Mouse (Mus musculus): ENCODE measurements around the gene Ms4a6d. TPM values are rescaled to one million over a fixed set of nuclear protein-coding genes. Genes with fewer than 3 reads are reported as not detected.
A peak's percentile ranks its signal among the peaks of the same experiment; 100 is the strongest.

The Ms4a6d gene
- polyA plus RNA-seq, 1 experiment from 2014 or later = 2.6 TPM

DNA sequence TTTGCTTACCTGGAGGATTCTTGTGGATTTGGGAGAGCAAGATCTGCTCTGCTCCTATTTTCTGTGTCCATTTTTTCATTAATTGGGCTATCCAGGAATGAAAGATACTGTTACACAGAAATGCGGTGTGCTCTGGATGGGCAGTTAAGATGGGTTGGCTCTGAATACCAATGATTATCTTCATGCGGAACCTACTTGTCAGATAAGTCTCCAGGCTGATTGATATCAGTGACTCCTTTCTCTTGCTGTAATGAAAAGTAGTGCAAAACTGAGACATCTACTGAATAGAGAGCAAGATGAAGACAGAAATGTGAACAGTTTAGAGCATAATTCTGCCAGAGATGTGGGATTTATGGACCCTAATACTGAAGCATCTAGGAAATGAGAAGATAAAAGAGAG, 18.9 kb upstream of the Ms4a6d start, which contains the start of gene Ms4a2:
Ms4a2 (minus strand) TSS at position 169 of the 400 bp plus-strand sequence.
- no peak for ATAC-seq (ENCODE audit: low FRiP score, low TSS enrichment)
- no peak within 1 kb of the TSS for H3K4me3 ChIP-seq (ENCODE audit: low read length)

DNA sequence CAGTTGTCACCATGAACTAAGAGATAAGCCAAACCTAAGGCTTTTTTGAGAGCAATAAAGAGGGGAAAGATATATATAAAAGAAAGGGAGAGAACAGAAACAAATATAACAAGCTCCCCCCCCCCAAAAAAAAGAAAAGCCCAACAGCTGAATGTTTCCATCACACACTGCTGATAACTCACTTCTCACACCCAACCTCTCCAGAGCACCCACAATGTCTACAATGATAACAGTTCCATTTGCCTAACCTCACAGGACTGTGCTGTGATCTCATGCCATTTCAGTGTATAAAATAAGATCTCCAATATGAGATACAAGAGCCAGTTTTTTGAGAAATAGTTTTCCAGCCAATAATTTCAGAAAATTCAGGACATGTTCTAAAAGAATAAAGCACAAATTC, 13.3 kb upstream of the Ms4a6d start:
- H3K4me2 ChIP-seq (replicated peaks; ENCODE audit: low read depth, low read length) = no peak overlapping the region
- H3K4me1 ChIP-seq (ENCODE audit: insufficient read depth, low read length) = no peaks in the 10 kb centered on the region
- no peak overlapping the region for H3K9ac ChIP-seq (replicated peaks; ENCODE audit: low read length)
- no peak overlapping the region for H3K4me3 ChIP-seq (ENCODE audit: low read length)
- H3K27ac ChIP-seq (ENCODE audit: low read length) = no peak overlapping the region
- no peaks in the 10 kb centered on the region for H3K27me3 ChIP-seq (ENCODE audit: insufficient read depth, low read length)
- H3K9me3 ChIP-seq (ENCODE audit: low read length) = no peaks in the 10 kb centered on the region
- ATAC-seq (ENCODE audit: low FRiP score, low TSS enrichment) = no peak
- no peaks in the 10 kb centered on the region for H3K36me3 ChIP-seq (ENCODE audit: insufficient read depth, low read length)

More for the DNA sequence above, 18.9 kb upstream of the Ms4a6d start, which contains the start of gene Ms4a2:
- H3K27ac ChIP-seq (ENCODE audit: low read length) = no peak within 1 kb of the TSS
- H3K9me3 ChIP-seq (ENCODE audit: low read length) = no peaks in the 10 kb centered on the region
- H3K27me3 ChIP-seq (ENCODE audit: insufficient read depth, low read length) = no peaks in the 10 kb centered on the region
- H3K4me1 ChIP-seq (ENCODE audit: insufficient read depth, low read length) = 0 out of 2 replicates have a peak, but pooled peaks cover 2% of the 10 kb centered on the region
- H3K4me2 ChIP-seq (replicated peaks; ENCODE audit: low read depth, low read length) = no peak within 1 kb of the TSS
- H3K9ac ChIP-seq (replicated peaks; ENCODE audit: low read length) = no peak within 1 kb of the TSS
- H3K36me3 ChIP-seq (ENCODE audit: insufficient read depth, low read length) = no peaks in the 10 kb centered on the region
- 51% methylated on average over 2 of the region's 2 CpGs for WGBS

DNA sequence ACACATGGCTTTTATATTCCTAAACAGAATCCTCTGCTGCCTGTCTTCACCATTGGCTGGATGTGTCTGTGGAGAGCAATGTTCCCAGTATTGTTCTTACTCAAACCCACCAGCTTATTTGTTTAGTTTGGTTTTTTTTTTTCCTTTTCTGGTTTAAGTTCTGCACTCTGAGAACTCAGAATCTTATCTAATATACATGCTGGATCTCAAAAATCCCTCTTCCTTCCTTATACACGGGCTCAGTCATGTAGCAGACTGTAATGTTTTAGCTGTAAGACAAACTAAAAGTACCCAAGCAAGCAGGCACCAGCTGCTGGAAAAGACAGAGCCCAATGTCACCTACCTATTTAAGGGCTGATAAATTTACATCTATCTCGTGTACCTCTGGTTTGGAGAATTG, 10.2 kb upstream of the Ms4a6d start:
- H3K4me3 ChIP-seq (ENCODE audit: low read length) = no peak overlapping the region
- WGBS = 64% methylated on average over 2 of the region's 2 CpGs
- no peak for ATAC-seq (ENCODE audit: low FRiP score, low TSS enrichment)
- no peaks in the 10 kb centered on the region for H3K27me3 ChIP-seq (ENCODE audit: insufficient read depth, low read length)
- no peaks in the 10 kb centered on the region for H3K36me3 ChIP-seq (ENCODE audit: insufficient read depth, low read length)
- no peak overlapping the region for H3K4me2 ChIP-seq (replicated peaks; ENCODE audit: low read depth, low read length)
- no peaks in the 10 kb centered on the region for H3K9me3 ChIP-seq (ENCODE audit: low read length)
- no peaks in the 10 kb centered on the region for H3K4me1 ChIP-seq (ENCODE audit: insufficient read depth, low read length)
- H3K9ac ChIP-seq (replicated peaks; ENCODE audit: low read length) = no peak overlapping the region
- H3K27ac ChIP-seq (ENCODE audit: low read length) = no peak overlapping the region

DNA sequence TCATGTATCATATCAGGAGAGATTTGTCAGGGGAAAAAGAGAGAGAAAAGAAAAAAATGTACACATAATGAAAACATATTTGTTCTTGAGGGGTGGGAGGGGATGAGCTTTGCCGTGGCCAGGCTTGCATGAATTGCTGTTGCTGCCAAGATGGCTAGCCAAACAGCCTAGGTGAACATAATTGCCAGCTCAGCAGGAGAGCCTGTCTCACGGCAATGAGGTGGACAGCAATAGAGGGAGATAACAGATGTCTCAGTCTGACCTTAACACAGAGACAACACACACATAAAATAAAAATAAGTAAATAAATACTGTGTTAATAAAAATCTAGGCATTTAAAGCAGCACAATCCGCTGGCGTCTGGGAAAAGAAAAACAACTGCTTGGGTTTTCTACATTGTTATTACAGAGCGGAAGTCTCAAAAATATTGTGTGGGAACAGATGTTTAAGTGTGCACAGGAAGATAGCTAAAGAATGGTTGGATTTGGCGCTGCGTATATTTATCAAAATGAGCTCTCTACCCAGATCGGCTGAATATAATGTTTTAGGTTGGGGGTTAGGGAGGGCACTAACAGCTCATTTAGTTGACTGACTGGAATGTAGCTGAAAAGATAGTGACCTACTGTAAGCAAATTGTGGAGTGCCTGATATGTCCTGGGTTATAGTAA, 9.3 kb upstream of the Ms4a6d start:
- no peak overlapping the region for H3K4me2 ChIP-seq (replicated peaks; ENCODE audit: low read depth, low read length)
- no peaks in the 10 kb centered on the region for H3K27me3 ChIP-seq (ENCODE audit: insufficient read depth, low read length)
- no peak for ATAC-seq (ENCODE audit: low FRiP score, low TSS enrichment)
- no peak overlapping the region for H3K4me3 ChIP-seq (ENCODE audit: low read length)
- no peaks in the 10 kb centered on the region for H3K36me3 ChIP-seq (ENCODE audit: insufficient read depth, low read length)
- no peaks in the 10 kb centered on the region for H3K4me1 ChIP-seq (ENCODE audit: insufficient read depth, low read length)
- no peak overlapping the region for H3K9ac ChIP-seq (replicated peaks; ENCODE audit: low read length)
- H3K27ac ChIP-seq (ENCODE audit: low read length) = no peak overlapping the region
- no peaks in the 10 kb centered on the region for H3K9me3 ChIP-seq (ENCODE audit: low read length)
- WGBS = 60% methylated on average over 8 of the region's 8 CpGs

DNA sequence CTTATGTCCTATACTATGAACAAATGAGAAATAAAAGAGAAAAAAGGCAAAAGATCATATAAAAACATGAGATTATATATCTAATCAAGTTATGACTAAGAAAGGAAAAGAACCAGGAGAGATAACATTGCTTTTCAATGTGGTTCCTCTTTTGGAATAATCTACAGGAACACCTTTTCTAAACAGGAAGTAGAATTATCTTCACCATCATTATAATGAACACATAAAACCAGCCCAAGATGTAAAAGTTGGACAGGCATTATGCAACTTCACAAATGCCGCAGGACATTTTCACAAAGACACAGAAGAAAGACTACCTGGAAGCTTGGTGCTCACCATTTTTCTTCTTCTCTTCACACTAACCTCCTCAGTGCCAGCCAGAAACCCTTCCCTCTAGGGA, 8.4 kb upstream of the Ms4a6d start:
- Histone ChIP-seq H3K27me3 (ENCODE audit: insufficient read depth, low read length) (no peaks in the 10 kb centered on the region), H3K9ac (replicated peaks; ENCODE audit: low read length) (no peak overlapping the region), H3K4me3 (ENCODE audit: low read length) (no peak overlapping the region), H3K4me2 (replicated peaks; ENCODE audit: low read depth, low read length) (no peak overlapping the region), H3K4me1 (ENCODE audit: insufficient read depth, low read length) (no peaks in the 10 kb centered on the region), H3K9me3 (ENCODE audit: low read length) (no peaks in the 10 kb centered on the region), H3K27ac (ENCODE audit: low read length) (no peak overlapping the region), H3K36me3 (ENCODE audit: insufficient read depth, low read length) (no peaks in the 10 kb centered on the region)
- ATAC-seq (ENCODE audit: low FRiP score, low TSS enrichment) = no peak
- 89% methylated on average over 1 of the region's 1 CpGs for WGBS

DNA sequence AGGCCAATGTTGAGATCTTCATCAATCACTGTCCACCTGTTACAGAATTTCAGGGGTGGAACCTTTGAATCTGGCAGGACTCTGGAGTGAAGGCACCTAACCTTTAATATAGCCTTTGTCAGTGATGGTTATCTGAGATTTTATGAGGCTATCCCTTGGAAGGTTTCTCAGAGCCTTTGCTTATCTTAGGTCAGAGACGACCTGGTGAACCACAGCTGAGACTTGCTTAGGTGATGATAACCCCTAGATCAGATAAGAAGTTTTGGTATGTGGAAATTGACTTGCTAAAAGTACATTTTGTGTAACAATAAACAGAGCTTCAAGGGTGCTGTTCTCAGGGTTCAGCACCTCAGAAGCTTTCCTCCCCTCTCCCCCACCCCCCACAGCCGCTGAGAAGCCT, 7.6 kb upstream of the Ms4a6d start:
- ATAC-seq (ENCODE audit: low FRiP score, low TSS enrichment) = no peak
- H3K4me2 ChIP-seq (replicated peaks; ENCODE audit: low read depth, low read length) = no peak overlapping the region
- no peak overlapping the region for H3K4me3 ChIP-seq (ENCODE audit: low read length)
- no peaks in the 10 kb centered on the region for H3K27me3 ChIP-seq (ENCODE audit: insufficient read depth, low read length)
- no peaks in the 10 kb centered on the region for H3K9me3 ChIP-seq (ENCODE audit: low read length)
- 42% methylated on average over 2 of the region's 2 CpGs for WGBS
- no peak overlapping the region for H3K27ac ChIP-seq (ENCODE audit: low read length)
- H3K9ac ChIP-seq (replicated peaks; ENCODE audit: low read length) = no peak overlapping the region
- H3K36me3 ChIP-seq (ENCODE audit: insufficient read depth, low read length) = no peaks in the 10 kb centered on the region
- no peaks in the 10 kb centered on the region for H3K4me1 ChIP-seq (ENCODE audit: insufficient read depth, low read length)

DNA sequence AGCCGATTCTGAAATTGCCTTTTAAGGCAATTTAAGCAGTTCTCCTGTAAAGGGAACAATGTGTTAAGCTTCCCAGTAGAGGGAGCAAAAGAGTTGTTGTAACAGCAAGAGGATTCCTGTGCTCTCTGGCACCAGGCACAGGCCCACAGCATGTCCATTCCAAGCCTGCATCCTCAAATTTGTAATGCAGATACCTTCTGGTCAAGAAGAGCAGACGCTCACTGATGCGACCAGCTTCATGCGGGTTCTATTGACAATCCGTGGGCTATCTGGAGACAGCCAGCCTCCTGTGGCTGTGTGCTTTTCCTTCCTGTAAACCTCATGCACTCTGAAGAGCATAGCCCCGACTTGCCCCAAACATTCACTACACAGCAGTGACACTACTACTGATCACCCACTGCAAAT, 6.9 kb upstream of the Ms4a6d start:
- H3K36me3 ChIP-seq (ENCODE audit: insufficient read depth, low read length) = no peaks in the 10 kb centered on the region
- H3K27me3 ChIP-seq (ENCODE audit: insufficient read depth, low read length) = no peaks in the 10 kb centered on the region
- no peak overlapping the region for H3K4me2 ChIP-seq (replicated peaks; ENCODE audit: low read depth, low read length)
- ATAC-seq (ENCODE audit: low FRiP score, low TSS enrichment) = peak; percentile 87; the same call in 1 of the 2 replicates
- no peaks in the 10 kb centered on the region for H3K4me1 ChIP-seq (ENCODE audit: insufficient read depth, low read length)
- no peaks in the 10 kb centered on the region for H3K9me3 ChIP-seq (ENCODE audit: low read length)
- no peak overlapping the region for H3K9ac ChIP-seq (replicated peaks; ENCODE audit: low read length)
- no peak overlapping the region for H3K27ac ChIP-seq (ENCODE audit: low read length)
- WGBS = 14% methylated on average over 6 of the region's 6 CpGs
- H3K4me3 ChIP-seq (ENCODE audit: low read length) = no peak overlapping the region

DNA sequence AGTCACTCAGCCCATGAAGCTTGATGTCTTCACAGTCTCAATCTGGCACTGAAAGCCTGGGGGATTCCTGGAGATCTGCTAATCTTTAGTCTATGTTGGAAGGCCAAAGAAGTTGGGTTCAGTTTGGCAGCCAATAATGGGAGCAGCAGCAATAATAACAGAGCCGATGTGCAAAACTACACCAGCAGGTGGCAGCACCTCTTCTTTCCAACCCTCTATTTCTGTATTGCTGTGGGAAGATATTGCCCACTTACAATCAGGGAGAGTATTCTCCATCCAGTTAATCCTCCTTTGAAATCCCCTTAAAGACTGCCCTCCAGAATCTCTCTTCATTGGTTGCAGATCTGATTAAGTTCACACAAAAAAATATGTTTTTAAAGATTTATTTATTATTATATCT, 3.5 kb upstream of the Ms4a6d start:
- H3K9me3 ChIP-seq (ENCODE audit: low read length) = no peaks in the 10 kb centered on the region
- no peak for ATAC-seq (ENCODE audit: low FRiP score, low TSS enrichment)
- H3K27ac ChIP-seq (ENCODE audit: low read length) = no peak overlapping the region
- WGBS = 8% methylated on average over 1 of the region's 1 CpGs
- H3K4me3 ChIP-seq (ENCODE audit: low read length) = no peak overlapping the region
- no peak overlapping the region for H3K4me2 ChIP-seq (replicated peaks; ENCODE audit: low read depth, low read length)
- H3K36me3 ChIP-seq (ENCODE audit: insufficient read depth, low read length) = no peaks in the 10 kb centered on the region
- H3K27me3 ChIP-seq (ENCODE audit: insufficient read depth, low read length) = no peaks in the 10 kb centered on the region
- no peak overlapping the region for H3K9ac ChIP-seq (replicated peaks; ENCODE audit: low read length)
- H3K4me1 ChIP-seq (ENCODE audit: insufficient read depth, low read length) = no peaks in the 10 kb centered on the region

DNA sequence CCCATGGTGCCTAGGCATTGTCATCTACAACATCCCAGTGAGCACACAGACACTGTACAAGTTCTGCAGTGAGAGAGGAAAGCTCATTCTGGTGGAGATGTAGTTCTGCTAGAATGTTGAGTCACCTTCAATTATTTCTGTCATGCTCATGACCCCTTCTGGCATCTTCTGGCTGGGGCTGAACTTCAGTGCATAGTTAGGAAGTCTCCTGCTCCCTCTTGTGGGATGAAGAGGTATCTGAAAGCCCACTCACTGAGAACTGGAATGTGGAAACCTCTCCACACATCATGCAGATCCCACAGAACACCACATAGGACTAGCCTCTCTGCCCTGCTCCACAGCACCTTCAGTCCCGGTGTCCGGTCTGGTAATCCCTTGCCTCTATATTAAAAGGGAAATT, 2.6 kb downstream of the Ms4a6d start:
- no peak; the same call in 1 of the 2 replicates for ATAC-seq (ENCODE audit: low FRiP score, low TSS enrichment)
- Histone ChIP-seq H3K4me1 (ENCODE audit: insufficient read depth, low read length) (no peaks in the 10 kb centered on the region), H3K27ac (ENCODE audit: low read length) (no peak overlapping the region), H3K4me2 (replicated peaks; ENCODE audit: low read depth, low read length) (no peak overlapping the region), H3K36me3 (ENCODE audit: insufficient read depth, low read length) (no peaks in the 10 kb centered on the region), H3K9me3 (ENCODE audit: low read length) (no peaks in the 10 kb centered on the region), H3K4me3 (ENCODE audit: low read length) (no peak overlapping the region), H3K27me3 (ENCODE audit: insufficient read depth, low read length) (no peaks in the 10 kb centered on the region), H3K9ac (replicated peaks; ENCODE audit: low read length) (no peak overlapping the region)
- 89% methylated on average over 2 of the region's 2 CpGs for WGBS

DNA sequence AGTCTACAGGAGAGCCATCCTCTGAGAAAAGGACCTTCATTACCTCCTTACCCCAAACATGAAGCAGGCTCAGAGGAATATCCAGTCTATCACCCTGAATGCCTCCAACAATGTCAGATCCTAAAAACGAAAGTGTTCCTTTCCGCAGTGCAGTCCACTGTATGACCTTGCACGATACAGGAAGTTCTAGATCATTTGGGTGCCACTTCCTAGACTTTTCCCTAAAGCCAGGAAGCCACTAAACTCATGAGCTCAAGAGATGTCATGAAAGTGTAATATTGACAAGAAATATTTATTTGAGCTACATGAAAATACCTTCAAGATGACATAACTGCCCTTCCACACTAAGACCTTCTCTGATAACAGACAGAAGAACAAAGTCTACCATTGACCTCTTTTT, 3.3 kb downstream of the Ms4a6d start:
- Histone ChIP-seq H3K4me2 (replicated peaks; ENCODE audit: low read depth, low read length) (no peak overlapping the region), H3K9ac (replicated peaks; ENCODE audit: low read length) (no peak overlapping the region), H3K27ac (ENCODE audit: low read length) (no peak overlapping the region), H3K4me1 (ENCODE audit: insufficient read depth, low read length) (no peaks in the 10 kb centered on the region), H3K9me3 (ENCODE audit: low read length) (no peaks in the 10 kb centered on the region), H3K27me3 (ENCODE audit: insufficient read depth, low read length) (no peaks in the 10 kb centered on the region), H3K36me3 (ENCODE audit: insufficient read depth, low read length) (no peaks in the 10 kb centered on the region), H3K4me3 (ENCODE audit: low read length) (no peak overlapping the region)
- no peak for ATAC-seq (ENCODE audit: low FRiP score, low TSS enrichment)
- WGBS = 79% methylated on average over 3 of the region's 3 CpGs

Measured in kidney, embryonic 16.5 days (tissue).